Mouse (Mus musculus) ES-Bruce4 (cell line): ENCODE data around the gene Fancg. TPM values are rescaled to one million over a fixed set of nuclear protein-coding genes. Genes with fewer than 3 reads are reported as not detected.
A peak's percentile ranks its signal among the peaks of the same experiment; 100 is the strongest.

Experiments
- H3K27ac ChIP-seq: 2 replicates; pipeline ENCODE4 v1.5.1; 2012; ENCODE audit warnings: low read length, inconsistent platforms; ENCODE audit not compliant: insufficient read depth
- H3K27me3 ChIP-seq: 2 replicates; pipeline ENCODE4 v1.6.1; 2012; ENCODE audit warnings: mild to moderate bottlenecking, low read length, inconsistent platforms; ENCODE audit not compliant: control insufficient read depth, poor library complexity, insufficient read depth, severe bottlenecking
- H3K36me3 ChIP-seq: 2 replicates; pipeline ENCODE4 v1.6.1; 2012; ENCODE audit warnings: inconsistent platforms, mild to moderate bottlenecking, low read length, moderate library complexity; ENCODE audit not compliant: control insufficient read depth, poor library complexity, insufficient read depth, severe bottlenecking
- H3K4me1 ChIP-seq: one replicate; pipeline ENCODE4 v1.8.1; 2011; ENCODE audit warnings: low read length; ENCODE audit not compliant: control insufficient read depth, insufficient read depth
- H3K4me3 ChIP-seq: 2 replicates; pipeline ENCODE4 v1.5.1; 2011; ENCODE audit warnings: low read depth, mild to moderate bottlenecking, low read length
- H3K9ac ChIP-seq: 2 replicates; pipeline ENCODE4 v1.6.1; 2012; ENCODE audit warnings: low read depth, mild to moderate bottlenecking, inconsistent platforms; ENCODE audit not compliant: poor library complexity, severe bottlenecking
- H3K9me3 ChIP-seq: replicated peaks from 2 replicates; pipeline ENCODE4 v1.6.1; 2012; ENCODE audit warnings: mild to moderate bottlenecking, low read length, inconsistent platforms; ENCODE audit not compliant: control insufficient read depth, poor library complexity, insufficient read depth, severe bottlenecking
- CTCF ChIP-seq: IDR thresholded peaks from one replicate; pipeline ENCODE4 v1.8.1; 2011; ENCODE audit warnings: low read depth, low read length
- EP300 ChIP-seq: IDR thresholded peaks from 2 replicates; pipeline ENCODE4 v1.6.1; 2011; ENCODE audit warnings: low read depth, low read length; ENCODE audit not compliant: insufficient read depth
- POLR2A ChIP-seq: IDR thresholded peaks from one replicate; pipeline ENCODE4 v1.8.1; 2011; ENCODE audit warnings: low read length; ENCODE audit not compliant: insufficient read depth
- polyA plus RNA-seq: library from polyadenylated mRNA; stranded (reverse); fragments of >200 nt; gene quantifications from 2 replicates; pipeline ENCODE4 v1.2.4, GENCODE M21; 2011; ENCODE audit warnings: low read depth; ENCODE audit not compliant: missing spikeins, insufficient read depth, insufficient read length

The Fancg gene
- polyA plus RNA-seq, 1 experiment: 12.8 TPM

DNA sequence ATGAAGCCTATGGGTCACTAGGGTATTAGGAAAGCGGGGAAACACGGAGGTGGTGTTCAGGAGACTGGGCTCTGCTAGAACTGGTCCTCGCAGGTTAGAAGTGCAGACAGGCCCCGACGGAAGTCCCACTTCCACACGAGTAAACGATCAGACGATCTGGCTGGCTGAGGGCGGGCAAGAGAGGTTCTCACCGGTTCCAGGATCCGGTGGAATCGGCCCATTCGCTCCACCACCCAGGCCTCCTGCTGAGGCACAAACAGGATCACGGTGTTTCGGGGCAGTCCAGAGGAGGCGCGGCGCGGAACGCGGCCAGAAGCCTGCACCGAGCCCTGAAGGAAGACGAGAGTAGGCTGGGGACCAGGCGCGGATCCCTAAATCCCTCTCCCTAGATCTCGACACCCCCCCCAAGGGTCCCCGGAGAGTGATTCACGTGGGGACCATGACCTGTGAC, 20.5 kb upstream of the Fancg start:
- TF ChIP-seq POLR2A: no peak
- no peak for TF ChIP-seq EP300
- no peak for TF ChIP-seq CTCF
- Histone ChIP-seq H3K9me3 (no peaks in the 10 kb centered on the region), H3K9ac (peak overlapping the region; percentile 79), H3K27ac (no peak overlapping the region), H3K36me3 (peaks cover 16% of the 10 kb centered on the region), H3K4me3 (peak overlapping the region; percentile 83), H3K4me1 (peaks cover 2% of the 10 kb centered on the region), H3K27me3 (no peaks in the 10 kb centered on the region)

- no peaks in the 10 kb centered on the region for H3K27me3 ChIP-seq
- no peaks in the 10 kb centered on the region for H3K9me3 ChIP-seq
- H3K27ac ChIP-seq: no peak overlapping the region
- no peak for TF ChIP-seq CTCF
- no peak for TF ChIP-seq POLR2A
- no peak for TF ChIP-seq EP300
- peaks cover 2% of the 10 kb centered on the region for H3K4me1 ChIP-seq
- peaks cover 16% of the 10 kb centered on the region for H3K36me3 ChIP-seq
- peak overlapping the region; percentile 79 for H3K9ac ChIP-seq
- peak overlapping the region; percentile 83 for H3K4me3 ChIP-seq
Observed at GRCm38 (mm10) chr4:43030352-43030751, 20.0 kb upstream of the Fancg start.

- Histone ChIP-seq H3K4me1 (peaks cover 2% of the 10 kb centered on the region), H3K4me3 (no peak overlapping the region), H3K27ac (no peak overlapping the region), H3K27me3 (no peaks in the 10 kb centered on the region), H3K9ac (no peak overlapping the region), H3K36me3 (peaks cover 16% of the 10 kb centered on the region), H3K9me3 (no peaks in the 10 kb centered on the region)
- no peak for TF ChIP-seq CTCF
- no peak for TF ChIP-seq POLR2A
- TF ChIP-seq EP300: no peak
Observed at GRCm38 (mm10) chr4:43029749-43030148, 19.4 kb upstream of the Fancg start.

DNA sequence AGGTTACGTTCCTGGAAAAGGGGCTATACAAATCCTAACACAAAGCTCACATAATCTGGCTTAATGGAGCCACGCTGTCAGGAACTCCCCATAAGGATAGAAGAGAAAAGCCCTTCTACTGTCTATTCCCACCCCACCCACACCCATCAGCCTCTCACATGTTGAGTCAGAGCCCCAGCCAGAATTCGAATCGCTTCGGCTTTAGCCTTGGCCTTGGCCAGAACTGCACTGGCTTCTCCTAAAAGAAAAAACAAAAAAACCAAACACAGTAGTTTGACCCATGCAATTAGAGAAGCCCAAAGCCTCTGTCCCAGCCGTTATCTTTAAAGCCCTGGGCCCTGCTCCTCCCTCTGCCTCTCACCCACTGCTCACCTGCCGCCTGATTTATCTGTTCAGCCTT, 18.8 kb upstream of the Fancg start:
- Histone ChIP-seq H3K27me3 (no peaks in the 10 kb centered on the region), H3K9me3 (no peaks in the 10 kb centered on the region), H3K27ac (no peak overlapping the region), H3K4me3 (no peak overlapping the region), H3K36me3 (peaks cover 16% of the 10 kb centered on the region), H3K4me1 (peaks cover 2% of the 10 kb centered on the region), H3K9ac (no peak overlapping the region)
- TF ChIP-seq CTCF (no peak), EP300 (no peak), POLR2A (no peak)

- H3K36me3 ChIP-seq: peaks cover 25% of the 10 kb centered on the region
- H3K4me1 ChIP-seq: peaks cover 3% of the 10 kb centered on the region
- H3K27me3 ChIP-seq: no peaks in the 10 kb centered on the region
- no peaks in the 10 kb centered on the region for H3K9me3 ChIP-seq
- H3K9ac ChIP-seq: peak within 1 kb of the TSS; percentile 74
- peak; percentile 83 for TF ChIP-seq CTCF
- TF ChIP-seq EP300: 0 out of 2 replicates have a peak, but pooled peaks have one; percentile 40
- peak; percentile 43 for TF ChIP-seq POLR2A
- H3K4me3 ChIP-seq: peak within 1 kb of the TSS; percentile 93
- peak within 1 kb of the TSS; percentile 73; the same call in 1 of the 2 replicates for H3K27ac ChIP-seq
Observed at GRCm38 (mm10) chr4:43025084-43025960, 15.0 kb upstream of the Fancg start, which contains the start of gene Pigo. Gene Pigo (minus strand): TSS chr4:43025819.

- Histone ChIP-seq H3K4me1 (peaks cover 2% of the 10 kb centered on the region), H3K36me3 (peaks cover 25% of the 10 kb centered on the region), H3K9ac (peak overlapping the region; percentile 74), H3K4me3 (peak overlapping the region; percentile 93), H3K27ac (no peak overlapping the region), H3K9me3 (no peaks in the 10 kb centered on the region), H3K27me3 (no peaks in the 10 kb centered on the region)
- TF ChIP-seq EP300 (no peak), CTCF (no peak), POLR2A (no peak)
Observed at GRCm38 (mm10) chr4:43024673-43025072, 14.4 kb upstream of the Fancg start.
